Mouse (Mus musculus) gastrocnemius, postnatal 14 days (tissue): ENCODE results near the gene Hilpda. TPM values are rescaled to one million over a fixed set of nuclear protein-coding genes. Genes with fewer than 3 reads are reported as not detected.

Source experiments
- DNase-seq: peaks from one replicate; pipeline ENCODE4 v3.0.0; 2021; ENCODE audit warnings: mixed read lengths
- intact Hi-C: fragments of 180-260 bp; cut with DNase I; formaldehyde crosslinking; loops from one replicate; pipeline ENCODE4 v1.15.1; 2025; ENCODE audit warnings: low total_unique reads
- total RNA-seq, 2 experiments: library from RNA; stranded (reverse); gene quantifications; 2 replicates each; pipeline ENCODE4 v1.2.3; 2021

Hilpda gene
- total RNA-seq, 2 experiments from 2014 or later: 5.3 to 5.4 TPM

DNA sequence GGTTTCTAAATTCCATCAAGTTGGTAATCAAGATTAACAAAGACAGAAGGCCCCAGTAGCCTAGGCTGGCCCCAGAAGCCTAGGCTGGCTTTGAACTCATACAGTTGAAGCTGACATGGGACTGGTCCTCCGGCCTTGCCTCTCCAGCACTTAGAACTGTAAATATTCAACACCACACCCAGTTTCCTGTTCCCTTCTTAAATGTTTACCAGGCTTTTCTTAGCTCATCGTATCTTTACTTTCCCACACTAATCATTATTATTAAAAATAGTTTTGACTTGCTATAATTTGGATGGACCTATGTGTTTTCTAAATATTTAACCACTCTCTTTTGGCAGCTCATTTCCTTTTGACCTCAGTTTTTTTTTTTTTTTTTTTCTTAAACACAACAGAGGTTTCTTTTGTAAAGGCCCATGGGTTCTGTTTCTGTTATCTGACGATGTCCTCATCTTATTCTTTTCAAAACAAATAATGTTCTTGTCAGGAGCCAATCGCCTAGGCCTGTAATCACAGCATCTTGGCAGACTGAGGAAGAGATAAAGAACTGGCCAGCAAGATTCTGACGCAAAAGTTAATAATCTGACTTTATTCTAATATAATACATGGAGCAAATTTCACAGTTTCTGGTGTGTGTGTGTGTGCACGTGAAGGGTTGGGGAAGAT lies 3.2 kb upstream of the Hilpda start:
- DNase-seq: no peak
- intact Hi-C loops: no loop called here

DNA sequence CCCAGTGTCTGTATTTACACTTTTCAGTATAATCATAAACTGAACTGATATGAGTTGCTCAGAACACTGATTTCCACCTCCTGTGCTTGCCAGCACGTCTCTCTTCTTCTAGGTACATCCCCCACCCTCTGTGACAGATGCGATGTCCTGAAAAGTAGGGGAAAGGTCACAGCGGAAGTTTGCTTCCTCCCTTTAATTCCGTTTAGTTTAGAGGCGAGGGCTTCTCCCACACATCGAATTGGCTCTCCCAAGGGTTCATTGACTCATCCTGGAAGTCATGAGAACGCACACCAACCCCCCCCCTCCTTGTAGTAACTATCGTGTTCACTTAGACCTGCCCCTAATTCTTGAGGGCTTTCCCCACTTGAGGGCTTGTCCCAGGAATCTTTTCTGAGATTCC lies 1.3 kb upstream of the Hilpda start:
- DNase-seq: no peak
- intact Hi-C loops: loop anchor here (10.0 kb wide), 1 partner anchor 106 kb away; the partner anchor contains the start of gene Rbm28

- DNase-seq: no peak
- intact Hi-C loops: loop anchor here (5.0 to 10.0 kb wide), 2 partner anchors 34 to 112 kb away; partner anchors contain the start of gene Rbm28
Observed at GRCm38 (mm10) chr6:29276746-29277145, 4.5 kb downstream of the Hilpda start.

DNA sequence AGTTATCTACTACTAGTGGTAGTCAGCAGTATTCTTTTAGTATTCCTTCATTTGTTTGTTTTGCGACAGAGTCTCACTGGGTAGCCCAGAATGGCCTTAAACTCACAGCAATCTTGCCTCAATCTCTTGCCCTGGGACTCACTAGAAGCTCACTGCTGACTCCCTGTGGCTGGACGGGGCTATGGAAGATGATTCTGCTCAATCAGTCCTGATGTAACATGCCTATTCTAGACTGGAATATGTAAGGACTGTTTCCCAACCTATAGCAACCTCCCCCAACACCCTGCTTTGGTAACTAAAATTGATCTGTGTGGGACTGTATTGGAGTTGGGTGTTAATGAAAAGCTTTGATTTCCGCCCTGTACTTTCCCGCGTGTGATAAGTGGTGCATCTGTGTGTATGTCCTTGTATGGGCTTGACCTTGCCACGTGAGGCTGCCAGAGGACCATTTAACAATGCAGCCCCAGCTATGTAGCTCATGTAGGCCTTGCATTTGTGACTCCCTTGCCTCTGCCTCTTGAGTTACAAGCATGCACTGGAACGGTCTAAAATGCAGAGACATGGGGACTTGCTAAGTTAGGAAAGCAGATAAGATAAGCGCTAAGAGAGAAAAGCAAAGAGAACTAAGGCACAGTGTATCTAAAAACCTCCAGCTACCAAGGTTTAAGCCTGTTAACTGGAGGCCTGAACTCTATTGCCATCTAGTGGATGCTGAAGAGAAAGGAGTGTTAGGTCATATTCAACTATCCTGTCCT lies 6.4 kb downstream of the Hilpda start:
- DNase-seq: peak; percentile 32
- intact Hi-C loops: loop anchor here (5.0 to 10.0 kb wide), 2 partner anchors 36 to 114 kb away; partner anchors contain the start of gene Rbm28

DNA sequence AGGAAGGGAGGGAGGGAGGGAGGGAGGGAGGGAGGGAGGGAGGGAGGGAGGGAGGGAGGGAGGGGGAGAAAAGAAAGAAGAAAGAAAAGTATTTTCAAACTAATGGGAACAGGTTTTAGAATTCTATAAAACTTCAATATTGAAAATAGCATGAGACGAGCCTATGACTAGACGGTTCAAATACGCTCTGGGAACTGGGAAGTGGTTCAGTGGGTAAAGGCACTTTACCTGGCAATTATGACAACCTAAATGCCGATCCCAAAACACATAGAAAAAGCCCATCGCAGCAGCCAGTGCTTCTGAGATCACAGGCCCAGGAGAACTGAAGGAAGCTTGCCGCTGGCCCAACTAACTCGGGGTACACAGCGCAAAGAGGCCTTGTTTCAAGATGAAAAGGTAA lies 7.0 kb downstream of the Hilpda start, which contains the start of gene Fam71f2:
Gene Fam71f2 (plus strand): TSS at position 301 of the 400 bp plus-strand sequence.
- DNase-seq: no peak
- intact Hi-C loops: loop anchor here (5.0 to 10.0 kb wide), 2 partner anchors 37 to 114 kb away; partner anchors contain the start of gene Rbm28

GRCm38 (mm10) chr6:29280671-29281070 lies 8.4 kb downstream of the Hilpda start:
- intact Hi-C loops: no loop called here
- DNase-seq: no peak

GRCm38 (mm10) chr6:29286870-29287269 lies 14.6 kb downstream of the Hilpda start:
- intact Hi-C loops: no loop called here
- DNase-seq: no peak

DNA sequence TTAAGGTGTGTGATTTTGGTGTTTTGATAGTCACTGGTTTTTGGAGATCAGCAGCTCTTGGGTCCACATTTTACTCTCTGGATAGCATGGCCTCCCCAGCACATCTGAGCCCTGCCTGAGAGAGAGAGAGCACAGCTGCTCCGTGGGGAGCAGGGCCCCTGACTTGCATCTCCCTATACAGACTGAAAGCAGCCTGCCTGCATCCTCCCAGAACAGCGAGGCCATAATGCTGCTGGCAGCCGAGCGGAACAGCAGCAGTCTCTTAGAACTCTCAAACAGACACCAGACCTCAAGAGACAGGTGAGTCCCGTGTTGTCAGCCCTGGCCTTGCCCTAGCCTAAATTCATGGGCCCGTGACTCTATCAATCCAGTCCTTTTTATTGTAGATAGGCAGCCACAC lies 15.2 kb downstream of the Hilpda start:
- intact Hi-C loops: no loop called here
- no peak for DNase-seq

- DNase-seq: no peak
- intact Hi-C loops: no loop called here
Observed at GRCm38 (mm10) chr6:29287944-29288343, 15.7 kb downstream of the Hilpda start.

GRCm38 (mm10) chr6:29288651-29289050 lies 16.4 kb downstream of the Hilpda start:
- intact Hi-C loops: no loop called here
- no peak for DNase-seq

DNA sequence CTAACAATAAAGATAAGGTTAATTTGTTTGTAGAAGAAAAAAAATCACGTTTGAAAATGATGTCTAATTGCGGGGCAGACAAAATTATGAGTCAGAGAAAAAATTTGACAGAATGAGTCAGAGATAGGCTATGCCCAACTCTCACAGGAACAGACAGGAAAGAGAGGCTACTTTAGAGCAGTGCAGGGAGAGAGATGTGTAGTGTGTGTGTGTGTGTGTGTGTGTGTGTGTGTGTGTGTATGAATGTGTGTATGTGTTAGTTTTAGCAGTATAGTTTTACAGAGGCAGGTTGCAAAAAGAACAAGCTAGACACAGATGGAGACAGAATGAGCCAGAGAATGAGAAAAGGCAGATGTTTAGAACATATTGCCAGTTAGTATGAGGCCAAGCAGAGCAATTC lies 26.8 kb downstream of the Hilpda start:
- no peak for DNase-seq
- intact Hi-C loops: no loop called here

DNA sequence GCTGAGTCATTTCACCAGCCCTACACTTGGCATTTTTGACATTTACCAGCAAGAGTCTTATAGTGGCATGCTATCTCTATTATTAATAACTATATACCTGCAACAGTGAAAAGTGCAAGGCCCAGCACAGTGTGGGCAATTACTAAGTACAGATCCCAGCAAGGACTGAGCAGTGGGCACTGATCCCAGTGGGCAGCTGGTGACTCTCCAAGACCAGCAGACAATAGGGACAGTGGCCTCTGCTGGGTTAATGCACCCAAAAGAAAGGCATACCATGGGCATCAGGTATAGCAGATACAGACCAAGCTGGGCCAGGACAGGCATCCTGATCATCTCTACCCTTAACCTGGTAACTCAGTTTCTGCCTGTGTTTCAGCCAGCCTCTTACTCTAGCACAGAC lies 31.0 kb downstream of the Hilpda start:
- intact Hi-C loops: no loop called here
- no peak for DNase-seq

GRCm38 (mm10) chr6:29303726-29304125 lies 31.4 kb downstream of the Hilpda start:
- intact Hi-C loops: no loop called here
- DNase-seq: no peak

DNA sequence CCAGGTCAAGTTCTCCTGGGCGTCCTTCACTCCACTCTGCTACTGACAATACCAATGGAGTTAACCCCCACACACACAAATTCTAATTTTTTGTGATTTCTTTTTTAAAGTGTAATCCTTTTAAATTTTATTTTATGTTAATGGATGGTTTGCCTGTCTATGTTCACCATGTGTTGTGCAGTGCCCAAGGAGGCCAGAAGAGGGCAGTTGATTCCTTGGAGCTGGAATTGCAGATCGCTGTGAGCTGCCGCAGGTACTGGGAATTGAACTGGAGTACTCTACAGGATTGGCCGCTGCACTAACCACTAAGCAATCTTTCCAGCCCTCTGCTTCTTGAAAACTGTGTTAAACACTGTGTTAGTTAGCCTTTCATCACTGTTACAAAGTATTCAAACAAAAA lies 33.2 kb downstream of the Hilpda start:
- intact Hi-C loops: no loop called here
- no peak for DNase-seq

- intact Hi-C loops: no loop called here
- no peak for DNase-seq
Observed at GRCm38 (mm10) chr6:29308846-29309605, 36.7 kb downstream of the Hilpda start.

GRCm38 (mm10) chr6:29313690-29314202 lies 41.5 kb downstream of the Hilpda start:
- intact Hi-C loops: no loop called here

GRCm38 (mm10) chr6:29317286-29317685 lies 45.0 kb downstream of the Hilpda start:
- intact Hi-C loops: no loop called here
- no peak for DNase-seq

More at GRCm38 (mm10) chr6:29313690-29314202, 41.5 kb downstream of the Hilpda start:
- DNase-seq: no peak

DNA sequence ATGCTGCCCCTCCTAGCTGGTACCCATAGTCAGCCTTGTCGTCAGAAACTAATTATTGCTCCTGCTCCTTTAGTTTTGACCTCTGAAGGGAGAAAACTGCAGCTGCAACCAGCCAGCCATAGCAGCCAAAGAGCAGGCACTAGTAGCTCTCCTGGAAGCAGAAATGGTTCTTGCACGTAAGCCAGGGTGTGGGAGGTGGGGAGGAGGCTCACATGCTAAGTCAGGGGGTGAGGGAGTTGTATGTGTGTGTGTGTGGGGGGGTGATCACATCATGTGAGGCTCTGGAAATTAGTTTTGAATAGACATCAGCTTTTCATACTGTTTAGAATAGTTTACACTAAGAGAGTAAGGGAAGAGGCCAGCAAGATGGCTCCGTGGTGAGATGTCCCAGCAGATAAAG lies 45.7 kb downstream of the Hilpda start:
- DNase-seq: no peak
- intact Hi-C loops: no loop called here

GRCm38 (mm10) chr6:29318879-29319278 lies 46.6 kb downstream of the Hilpda start, which contains the start of gene Fam71f1:
Gene Fam71f1, plus strand, starts transcription at chr6:29319140.
- DNase-seq: peak; percentile 25
- intact Hi-C loops: no loop called here

DNA sequence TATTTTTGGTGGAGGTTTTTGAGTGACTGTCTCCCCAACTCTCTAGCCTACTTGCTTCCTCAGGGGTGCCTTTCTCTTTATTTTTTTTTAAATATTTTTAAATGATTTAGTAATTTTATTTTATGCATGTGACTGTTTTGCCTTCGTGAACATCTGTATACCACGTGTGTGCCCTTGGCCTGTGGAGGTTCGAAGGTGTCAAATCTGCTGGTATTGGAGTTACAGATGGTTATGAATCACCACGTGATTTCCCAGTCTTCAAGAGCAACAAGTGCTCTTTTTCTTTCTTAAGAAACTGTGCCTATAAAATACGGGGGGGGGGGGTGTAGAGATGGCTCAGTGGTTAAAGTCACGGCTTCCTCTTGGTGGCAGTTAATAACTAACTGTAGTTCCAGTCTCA lies 49.3 kb downstream of the Hilpda start:
- DNase-seq: no peak
- intact Hi-C loops: no loop called here
